Mouse (Mus musculus) right cerebral cortex, adult 18-20 months (tissue): Measurements from ENCODE around the gene Serinc5.
"Not testable (repeated sequence)": the region's sequence is repeated elsewhere in the genome, so short reads cannot be mapped to it uniquely, and the experiment has no call there.

ENCODE experiments used
- DNase-seq: peaks from one replicate; pipeline ENCODE4 v3.0.0; 2022; ENCODE audit warnings: mixed read lengths

Serinc5 gene

DNA sequence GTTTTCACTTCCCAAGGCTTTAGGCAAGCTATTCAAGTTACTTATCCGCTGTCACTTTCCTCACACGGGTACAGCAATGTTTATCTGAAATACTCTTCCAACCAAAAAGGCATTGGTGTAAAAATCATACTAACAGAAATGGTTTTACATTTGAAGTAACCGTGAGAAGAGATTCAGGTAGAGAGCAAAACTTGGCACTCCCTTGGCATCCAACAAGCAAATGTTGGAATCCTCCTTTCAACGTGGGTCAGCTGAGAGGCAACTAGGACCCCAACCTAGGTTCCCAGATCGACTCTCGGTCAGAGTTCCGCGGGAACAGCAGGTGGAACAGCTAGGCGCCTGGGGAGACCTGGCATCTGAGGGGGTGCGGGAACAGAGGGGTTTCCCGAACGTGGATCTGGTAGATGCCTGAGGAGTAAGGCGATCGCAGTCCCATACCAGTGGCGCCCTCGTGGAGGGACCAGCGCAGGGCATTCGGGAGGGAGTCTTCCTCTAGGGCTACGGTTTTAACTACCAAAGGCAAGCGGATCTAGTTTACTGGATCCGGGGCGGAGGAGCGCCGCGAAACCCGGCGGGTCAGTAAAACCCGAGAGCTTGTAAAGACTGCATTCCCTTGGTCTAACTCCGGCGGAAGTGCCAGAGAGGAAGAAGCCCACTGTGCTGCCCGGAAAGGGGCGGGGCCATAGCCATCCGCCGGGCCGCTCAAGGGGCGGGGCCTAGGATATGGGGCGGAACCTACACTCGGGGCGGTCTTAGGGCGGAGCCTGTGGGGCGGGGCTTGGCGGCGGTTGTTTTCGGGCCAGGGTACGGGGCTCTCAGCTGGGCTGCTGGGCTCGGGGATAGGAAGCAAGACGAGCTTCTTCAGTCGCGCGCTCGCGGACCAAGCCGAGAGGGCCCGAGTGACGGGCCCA, at the start of gene Serinc5:
Gene Serinc5, plus strand, starts transcription at position 781 of the 911 bp plus-strand sequence.
- peak; percentile 97 for DNase-seq

DNA sequence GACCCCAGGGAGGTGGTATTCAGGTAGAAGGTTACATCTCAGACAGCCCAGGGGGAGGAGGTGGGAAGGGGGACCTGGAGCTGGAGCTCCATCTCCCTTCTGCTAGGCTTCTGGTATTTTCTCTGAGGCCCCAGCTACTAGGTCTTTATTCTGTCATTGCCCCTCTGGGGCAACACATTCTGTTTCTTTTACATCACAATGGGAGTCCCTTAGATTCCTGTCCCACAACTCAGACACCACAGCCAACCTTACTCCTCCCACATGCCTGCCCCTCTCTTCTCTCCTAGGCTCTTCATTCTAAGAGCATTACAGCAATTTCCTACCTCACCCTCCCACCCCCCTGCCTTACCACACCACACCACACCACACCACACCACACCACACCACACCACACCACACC, 34.8 kb upstream of the Serinc5 start, which contains the start of gene Spz1:
Gene Spz1, minus strand, starts transcription at position 101 of the 400 bp plus-strand sequence.
- no peak for DNase-seq

DNA sequence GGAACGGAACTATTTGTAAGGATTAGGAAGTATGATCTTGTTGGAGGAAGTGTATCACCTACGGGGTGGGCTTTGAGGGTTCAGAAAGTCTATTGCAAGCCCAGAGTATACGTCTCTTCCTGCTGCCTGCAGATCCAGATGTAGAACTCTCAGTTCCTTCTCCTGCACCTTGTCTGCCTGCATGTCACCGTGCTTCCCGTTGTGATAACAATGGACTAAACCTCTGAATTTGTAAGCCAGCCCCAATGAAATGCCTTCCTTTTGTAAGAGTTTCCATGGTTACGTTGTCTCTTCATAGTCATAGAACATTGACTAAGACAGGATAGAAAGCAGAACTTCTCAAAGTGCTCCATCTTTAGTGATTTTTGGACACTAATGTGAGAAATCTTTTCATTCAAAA, 34.2 kb upstream of the Serinc5 start:
- DNase-seq, result no peak

DNA sequence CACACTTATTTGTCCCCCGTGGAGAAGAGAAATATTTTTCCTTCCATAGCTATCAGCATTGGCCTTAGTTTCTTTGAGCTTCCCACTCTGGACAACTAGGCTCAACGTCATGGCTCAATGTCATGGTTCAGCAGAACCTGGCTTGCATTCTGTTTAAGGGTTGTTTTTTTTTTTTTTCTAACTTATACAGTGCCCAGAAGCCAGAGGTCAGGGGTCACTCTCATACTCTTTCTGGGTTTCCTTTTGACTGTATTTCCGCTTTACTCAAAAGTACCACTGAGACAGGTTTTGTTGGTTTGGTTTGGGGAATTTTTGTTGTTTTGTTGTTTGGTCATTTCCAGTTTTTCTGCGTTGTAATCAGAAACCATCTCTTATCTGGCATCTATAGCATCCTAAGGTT, 32.7 kb upstream of the Serinc5 start:
- DNase-seq, result no peak

DNA sequence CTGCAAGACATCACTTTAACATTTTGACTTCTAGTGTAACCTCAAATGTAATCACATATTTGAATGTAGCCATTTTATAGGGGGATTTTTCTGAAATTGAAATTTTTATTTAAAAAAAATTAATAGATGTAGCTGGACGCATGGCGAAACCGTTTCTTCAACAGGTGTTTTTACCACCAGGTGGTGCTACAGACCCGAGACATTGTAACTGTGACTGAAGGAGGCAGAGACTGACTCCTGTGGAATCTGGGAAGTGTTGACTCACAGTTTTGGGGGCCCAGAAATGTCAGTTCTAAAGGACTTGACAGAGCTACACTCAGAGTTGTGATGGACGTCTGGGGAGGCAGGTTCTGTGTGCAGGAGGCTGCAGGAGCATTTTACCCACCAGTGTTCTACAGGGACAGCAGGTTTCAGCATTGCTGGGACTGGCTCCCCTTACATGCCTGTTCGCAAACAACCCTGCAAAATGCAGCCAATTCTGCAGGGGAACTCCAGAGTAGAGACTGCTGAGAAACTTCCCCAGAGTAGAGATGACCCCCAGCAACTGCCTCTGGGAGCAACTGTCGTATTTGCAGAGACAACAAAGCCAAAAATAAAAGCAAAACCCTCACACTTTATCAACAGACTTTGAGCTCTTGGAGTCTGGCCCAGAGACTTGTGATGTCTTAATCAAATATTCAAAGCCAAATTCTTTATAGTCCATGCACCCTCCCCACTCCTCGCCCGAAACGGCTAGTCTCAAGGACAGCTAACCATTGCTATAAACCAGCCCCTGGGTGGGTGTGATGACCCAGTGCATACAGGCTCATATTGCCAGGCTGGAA, 30.5 kb upstream of the Serinc5 start:
- peak; percentile 61 for DNase-seq

DNA sequence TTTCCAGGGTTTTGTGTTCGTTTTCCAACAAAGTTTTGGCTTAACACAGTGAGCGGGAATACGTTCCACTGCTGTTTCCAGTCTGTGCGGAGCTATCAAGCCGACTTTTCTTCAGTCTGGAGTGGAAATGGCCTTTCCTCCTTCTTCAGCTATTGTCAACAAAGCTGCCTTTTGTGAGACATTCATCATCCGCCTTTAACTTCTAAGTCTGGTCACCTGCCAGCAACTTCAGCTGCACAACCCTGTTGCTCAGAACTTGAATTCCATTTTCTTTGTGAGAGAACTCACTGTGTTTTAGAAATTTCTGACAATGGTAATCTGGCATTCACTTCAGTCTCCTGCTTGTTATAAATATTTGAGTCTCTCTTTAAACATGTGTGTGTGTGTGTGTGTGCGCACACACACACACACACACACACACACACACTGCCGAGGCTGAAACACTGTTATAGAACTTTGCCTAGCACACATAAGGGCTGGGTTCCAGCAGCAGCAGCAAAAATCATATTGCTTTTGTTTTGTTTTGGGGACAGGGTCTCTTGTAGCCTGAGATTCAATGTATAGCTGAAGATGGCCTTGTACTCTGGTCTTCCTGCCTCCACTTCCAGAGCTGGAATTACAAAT, 26.7 kb upstream of the Serinc5 start:
- DNase-seq, result no peak

DNA sequence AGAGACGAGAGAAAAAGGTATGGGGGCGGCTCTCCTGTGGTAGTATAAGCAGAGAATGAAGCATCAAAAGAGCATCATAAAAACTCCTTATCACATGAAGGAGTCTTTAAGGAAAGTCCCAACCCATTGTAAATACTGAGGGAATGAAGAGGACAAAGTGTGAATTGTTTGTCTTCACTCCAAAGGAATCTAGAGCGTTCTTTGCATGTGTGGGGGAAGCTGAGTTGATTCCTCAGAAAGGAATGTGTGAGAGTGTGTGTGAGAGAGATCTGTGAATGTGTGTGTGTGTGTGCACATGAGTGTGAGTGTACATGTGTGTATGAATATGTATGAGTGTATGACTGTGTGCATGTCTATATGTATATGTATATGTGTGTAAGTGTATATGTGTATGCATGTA, 22.2 kb upstream of the Serinc5 start:
- DNase-seq, result no peak

DNA sequence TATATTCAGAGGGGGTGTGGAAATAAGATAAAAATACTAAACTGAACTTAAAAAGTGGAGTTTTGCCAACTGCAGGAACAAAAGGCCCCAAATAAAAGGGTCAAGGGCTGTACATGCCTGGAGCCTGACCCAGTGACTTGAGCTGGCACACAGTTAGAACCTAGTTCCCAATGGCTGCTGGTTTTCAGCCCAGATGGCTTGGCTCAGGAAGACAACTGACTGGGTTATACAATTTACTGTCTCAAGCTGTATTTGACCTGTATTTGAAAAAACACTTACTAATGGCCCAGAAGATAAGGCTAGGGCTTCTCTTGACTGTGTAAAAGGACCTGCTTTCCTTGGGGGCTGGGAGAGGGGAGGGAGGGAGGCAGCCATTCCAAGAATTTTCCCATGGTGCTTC, 21.6 kb upstream of the Serinc5 start:
- DNase-seq, result no peak

DNA sequence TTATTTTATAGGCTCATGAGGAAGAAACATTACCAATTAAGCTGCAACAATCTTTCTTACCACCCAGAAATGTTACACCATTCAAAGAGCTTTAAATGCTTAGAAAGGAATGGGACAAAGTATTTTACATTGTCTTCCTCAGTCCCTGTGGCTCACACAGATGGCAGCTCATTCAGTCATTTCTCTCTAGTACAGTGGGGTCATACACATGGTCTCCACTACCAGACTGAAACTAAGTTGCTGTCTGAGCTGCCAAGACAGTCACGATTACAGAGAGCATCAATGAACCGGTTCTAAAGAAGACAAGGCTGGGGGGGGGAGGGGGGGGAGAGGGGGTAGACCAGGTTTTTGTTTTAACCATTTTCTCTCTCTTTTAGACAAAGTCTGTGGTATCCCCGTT, 19.7 kb upstream of the Serinc5 start:
- DNase-seq, result no peak

DNA sequence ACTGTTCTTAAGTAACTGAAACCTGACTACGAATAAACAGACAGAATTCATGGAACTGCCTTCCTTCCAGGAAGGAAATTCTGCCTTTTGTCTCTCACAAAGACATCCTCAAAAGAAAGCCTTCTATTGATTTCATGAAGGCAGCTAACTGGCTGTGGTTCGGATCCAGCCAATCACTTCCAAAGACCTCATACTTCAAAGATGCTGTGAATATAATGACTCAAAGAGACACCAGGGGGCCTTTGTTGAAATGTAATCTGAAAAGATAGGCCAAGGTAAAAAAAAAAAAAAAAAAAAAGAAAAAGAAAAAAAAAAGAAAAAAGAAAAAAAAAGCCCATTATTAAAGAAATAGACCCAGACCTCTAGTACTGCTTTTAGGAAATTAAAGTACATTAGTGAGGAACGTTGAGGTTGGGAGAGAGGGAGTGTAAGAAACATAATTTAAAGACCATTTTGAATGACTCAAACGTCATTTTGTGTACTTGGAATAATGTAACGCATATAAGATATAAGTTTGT, 18.6 kb upstream of the Serinc5 start:
- no peak for DNase-seq

DNA sequence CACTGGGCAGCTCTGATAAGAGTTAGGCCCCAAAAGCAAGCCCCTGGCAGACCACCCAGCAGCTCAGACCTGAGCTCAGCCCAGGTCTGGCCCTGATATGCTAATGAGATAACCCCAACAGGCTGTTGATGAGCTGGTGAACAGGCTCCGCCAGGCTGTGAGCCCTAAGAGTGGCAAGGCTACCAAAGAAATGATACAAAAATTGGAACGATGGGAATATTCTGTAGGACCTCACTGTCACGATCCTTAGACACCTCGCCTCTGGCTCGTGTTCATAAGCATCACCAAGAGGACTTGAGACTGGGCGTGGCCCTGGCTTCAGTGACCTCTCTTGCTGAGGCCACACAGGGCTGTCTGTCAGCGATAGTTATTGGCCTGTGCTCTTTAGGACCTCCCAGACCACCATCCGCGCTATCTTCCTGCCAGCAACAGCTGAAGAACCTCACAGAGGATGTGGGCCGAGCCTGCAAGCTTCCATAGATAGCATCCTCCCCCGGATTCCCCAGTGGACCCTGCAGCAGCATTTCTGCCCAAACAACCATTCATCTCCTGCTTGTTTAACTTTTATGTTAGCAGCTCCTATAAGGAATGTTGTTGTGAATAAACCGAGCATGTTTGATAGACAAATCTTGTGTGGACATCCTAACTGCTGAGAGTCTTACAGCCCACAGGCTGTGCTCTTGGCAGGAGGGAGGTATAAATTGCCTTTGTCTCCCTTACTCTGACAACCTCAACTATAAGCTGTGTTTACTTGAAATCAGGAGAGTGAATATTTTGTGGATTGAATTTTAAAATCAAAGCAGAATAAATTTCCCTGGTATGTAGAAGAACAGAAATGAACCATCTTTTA, 17.9 kb upstream of the Serinc5 start:
- DNase-seq, result peak; percentile 42

DNA sequence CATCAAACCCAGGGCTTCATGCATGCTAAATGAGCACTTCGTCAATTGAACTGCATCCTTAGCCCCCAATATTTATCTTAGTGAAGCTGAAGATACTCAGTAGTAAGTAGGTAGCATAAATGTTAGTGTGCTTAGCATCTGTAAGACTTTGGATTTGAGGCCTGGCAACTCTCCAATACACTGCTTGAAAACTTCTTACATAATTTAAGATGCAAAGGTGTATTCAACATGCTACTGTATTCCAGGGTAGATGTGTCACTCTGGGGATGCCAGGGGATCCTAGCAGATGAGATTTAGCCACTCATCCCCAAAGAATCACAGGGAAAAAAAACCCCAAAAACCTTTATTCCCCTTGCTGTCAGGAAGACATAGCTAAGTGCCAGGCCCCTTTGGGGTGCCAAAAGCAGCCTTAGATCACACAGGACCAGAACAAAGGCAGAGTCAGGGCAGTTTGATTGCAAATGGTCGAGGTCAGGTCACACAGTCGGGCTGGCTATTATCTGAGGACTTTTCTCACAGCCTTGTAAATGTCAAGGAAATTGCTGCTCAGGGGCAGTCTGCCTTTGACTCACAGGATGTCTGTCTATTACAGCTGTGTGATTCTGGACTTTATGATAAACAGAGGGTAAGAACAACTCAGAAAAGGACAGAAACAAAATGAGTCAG, 17.0 kb upstream of the Serinc5 start:
- no peak for DNase-seq

DNA sequence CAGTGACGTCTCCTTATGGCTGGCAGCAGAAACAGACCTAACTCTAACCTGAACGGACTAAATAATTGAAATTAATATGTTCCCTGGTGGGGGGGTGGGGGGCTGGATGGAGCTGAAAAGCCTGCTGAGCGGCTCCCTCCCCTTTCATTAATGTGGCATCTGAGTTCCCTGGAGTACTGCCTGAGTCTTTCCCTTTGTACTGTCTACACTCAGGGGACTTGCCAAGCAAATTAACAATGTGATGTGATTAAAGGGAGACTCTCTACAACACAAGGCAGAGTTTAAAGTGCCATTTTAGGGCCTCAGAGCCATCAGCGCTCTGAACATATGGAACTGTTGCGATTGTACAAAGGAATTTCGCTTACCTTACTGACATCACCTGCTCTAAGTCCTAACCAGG, 16.4 kb upstream of the Serinc5 start:
- DNase-seq, result no peak

DNA sequence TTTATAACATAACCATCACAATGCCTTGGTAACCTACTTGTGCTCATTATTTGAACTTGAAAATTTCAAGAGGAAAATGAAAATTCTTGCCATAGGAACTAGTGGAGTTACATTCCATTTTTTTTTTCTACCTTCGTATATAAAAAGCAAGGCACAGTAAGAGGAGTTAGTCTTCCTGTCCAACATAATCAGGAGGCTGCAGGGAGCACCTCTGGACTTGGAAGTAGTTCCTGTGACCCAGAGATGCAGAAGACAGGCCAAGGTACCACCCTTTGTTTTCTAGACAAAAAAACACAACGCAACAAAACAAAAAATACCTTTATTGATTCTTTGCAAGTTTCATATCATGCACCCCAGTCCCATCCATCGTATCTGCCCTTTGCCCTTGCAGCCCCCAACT, 16.0 kb upstream of the Serinc5 start:
- DNase-seq, result no peak

DNA sequence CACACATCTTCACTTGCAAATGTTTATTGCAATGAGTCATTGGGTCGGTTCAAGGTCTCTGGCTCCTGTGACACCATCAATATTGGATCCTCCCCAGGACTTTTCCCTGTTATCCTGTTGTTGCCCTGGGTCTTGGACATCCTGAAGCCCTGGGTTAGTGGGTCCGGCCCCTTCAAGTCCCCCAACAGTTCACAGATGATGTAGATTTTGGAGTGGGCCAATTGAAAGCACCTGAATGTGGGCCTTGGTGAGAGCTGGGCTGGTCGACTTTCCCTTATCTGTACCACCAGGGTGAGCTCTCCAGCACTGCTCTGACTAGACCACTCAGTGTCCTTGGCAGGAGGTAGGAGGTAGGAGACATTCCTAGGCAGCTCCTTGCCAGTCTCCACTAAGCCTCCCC, 15.5 kb upstream of the Serinc5 start:
- no peak for DNase-seq

DNA sequence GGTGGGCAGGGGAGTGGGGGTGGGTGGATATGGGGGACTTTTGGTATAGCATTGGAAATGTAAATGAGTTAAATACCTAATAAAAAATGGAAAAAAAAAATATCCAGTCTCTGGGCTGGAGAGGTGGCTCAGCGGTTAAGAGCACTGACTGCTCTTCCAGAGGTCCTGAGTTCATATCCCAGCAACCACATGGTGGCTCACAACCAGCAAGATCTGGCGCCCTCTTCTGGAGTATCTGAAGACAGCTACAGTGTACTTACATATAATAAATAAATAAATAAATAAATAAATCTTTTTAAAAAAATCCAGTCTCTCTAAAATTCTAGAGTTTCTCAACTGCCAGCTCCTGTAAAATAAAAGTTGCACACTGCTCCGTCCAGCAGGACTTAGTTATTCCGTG, 5.6 kb upstream of the Serinc5 start:
- not testable (repeated sequence) for DNase-seq

DNA sequence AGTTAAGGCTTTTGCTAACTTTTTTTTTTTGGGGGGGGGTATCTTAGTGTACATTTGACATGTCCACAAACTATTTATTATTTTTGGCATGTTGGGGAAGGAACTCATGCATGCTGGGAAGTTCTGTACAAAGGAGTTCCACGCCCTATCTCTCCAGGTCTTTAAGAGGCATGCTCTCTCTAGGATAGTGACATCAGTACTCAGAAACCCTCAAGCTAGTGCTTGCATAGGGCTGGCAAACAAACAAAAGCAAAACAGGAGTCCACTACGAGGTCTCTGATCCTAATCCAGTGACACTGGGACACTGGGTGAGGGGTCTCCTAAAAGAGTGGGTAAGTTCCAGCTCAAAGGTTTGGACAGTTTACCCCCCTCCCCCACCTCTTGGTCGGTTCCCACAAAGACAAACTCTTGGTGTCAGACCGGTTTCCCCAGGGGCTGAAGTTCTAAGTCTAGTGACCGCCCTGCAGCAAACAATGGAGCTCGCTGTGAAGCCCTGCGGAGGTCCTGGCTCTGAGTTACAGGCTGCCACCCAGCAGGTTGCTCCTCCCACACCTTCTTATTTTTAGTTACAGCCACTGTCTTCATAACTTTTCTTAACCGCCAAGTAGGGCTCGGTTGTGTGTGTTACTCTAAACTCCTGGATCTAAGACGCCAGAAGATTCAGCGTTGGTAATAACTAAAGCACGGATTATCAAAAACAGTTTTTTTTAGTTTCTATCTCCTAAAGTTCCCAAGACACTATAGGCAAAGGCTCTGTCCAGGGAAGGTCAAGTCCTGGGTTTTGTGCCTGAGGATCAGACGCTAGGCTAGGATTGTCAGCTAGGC, 1.2 kb upstream of the Serinc5 start:
- no peak for DNase-seq

DNA sequence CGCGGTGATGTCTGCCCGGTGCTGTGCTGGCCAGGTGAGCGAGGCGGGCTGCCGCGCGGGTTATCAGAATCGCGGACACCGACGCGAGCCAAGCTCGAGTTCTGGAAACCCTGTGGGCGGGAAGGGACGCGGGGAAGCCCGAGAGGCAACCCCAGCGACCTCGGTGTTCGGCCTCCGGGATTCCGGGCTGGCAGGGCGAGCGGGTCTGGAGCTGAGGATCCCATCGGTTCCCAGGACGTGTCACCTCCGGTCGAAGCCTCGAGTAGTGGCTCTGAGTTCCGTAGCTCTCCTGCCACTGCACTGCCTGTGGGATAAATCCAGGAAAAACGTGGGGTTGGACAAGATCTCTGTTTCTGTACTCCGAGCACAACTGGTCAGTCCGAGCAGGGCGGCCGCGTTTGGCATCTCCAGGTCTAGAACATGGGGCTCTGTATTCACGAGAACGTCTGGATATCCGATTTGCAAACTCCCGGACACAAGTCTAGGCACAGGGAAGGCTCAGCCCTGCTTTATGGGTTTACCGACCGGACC, 428 bp downstream of the Serinc5 start:
- no peak for DNase-seq

DNA sequence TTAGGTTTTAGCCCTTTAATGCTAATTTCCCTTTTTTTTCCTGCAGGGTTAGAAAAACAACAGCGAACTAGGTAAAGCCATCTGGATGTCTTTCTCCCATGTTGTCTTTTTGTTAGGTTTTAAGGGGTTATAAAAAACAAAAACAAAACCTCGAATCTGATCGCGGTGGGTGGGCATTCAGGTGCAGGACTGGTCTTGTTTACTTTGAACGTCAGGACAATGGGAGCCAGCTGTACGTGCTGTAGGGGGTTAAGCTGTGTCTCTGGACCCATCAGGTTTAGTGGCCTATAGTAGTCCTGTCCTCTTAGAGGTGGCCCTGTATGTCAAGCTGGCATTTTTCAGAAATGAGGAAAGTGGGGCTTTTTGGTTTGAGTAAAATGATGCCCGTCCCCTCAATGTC, 1.0 kb downstream of the Serinc5 start:
- no peak for DNase-seq

DNA sequence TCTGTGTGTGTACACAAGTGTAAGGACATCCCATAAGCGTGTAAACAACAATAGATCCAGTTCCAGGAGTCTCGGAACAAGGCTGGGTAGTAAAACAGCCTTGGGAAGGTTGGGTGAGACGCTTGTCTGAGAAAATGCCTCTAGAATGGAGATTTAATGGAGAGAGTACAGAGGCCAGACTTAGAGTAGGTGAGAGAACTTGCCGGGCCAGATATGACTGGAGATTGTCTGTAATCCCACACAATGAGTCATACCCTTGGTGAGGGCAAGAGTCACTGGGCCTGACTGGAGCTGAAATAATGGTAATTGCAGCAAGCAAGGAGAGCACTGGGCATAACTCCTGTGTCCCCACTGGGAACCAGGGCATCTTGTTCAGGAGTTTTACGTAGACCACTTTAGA, 2.2 kb downstream of the Serinc5 start:
- no peak for DNase-seq
